Mouse (Mus musculus) kidney, postnatal 0 days (tissue): ENCODE results near the gene Ccdc30. TPM values are rescaled to one million over a fixed set of nuclear protein-coding genes. Genes with fewer than 3 reads are reported as not detected.
A peak's percentile ranks its signal among the peaks of the same experiment; 100 is the strongest.
"Not testable (repeated sequence)": the region's sequence is repeated elsewhere in the genome, so short reads cannot be mapped to it uniquely, and the experiment has no call there.

ENCODE experiments used
- ATAC-seq: fragments of 200-750 bp; cut with Nextera tagmentation; replicated peaks from 2 replicates; pipeline ENCODE4 v1.8.0; 2017; ENCODE audit warnings: low read depth, moderate number of reproducible peaks, moderate TSS enrichment, moderate library complexity; ENCODE audit not compliant: low FRiP score
- DNase-seq: peaks from one replicate; pipeline ENCODE4 v3.0.0-alpha.2; 2016; ENCODE audit warnings: low spot score
- H3K27ac ChIP-seq: fragments of 300-500 bp; sonication (generic); 2 replicates; pipeline ENCODE4 v1.5.1; 2014; ENCODE audit warnings: mild to moderate bottlenecking
- H3K27me3 ChIP-seq: fragments of 300-500 bp; sonication (generic); 2 replicates; pipeline ENCODE4 v1.6.1; 2014; ENCODE audit warnings: low read length, mixed read lengths; ENCODE audit not compliant: insufficient read depth
- H3K36me3 ChIP-seq: fragments of 300-500 bp; sonication (generic); 2 replicates; pipeline ENCODE4 v1.6.1; 2014; ENCODE audit warnings: low read length, mixed read lengths; ENCODE audit not compliant: insufficient read depth
- H3K4me1 ChIP-seq: fragments of 300-500 bp; sonication (generic); replicated peaks from 2 replicates; pipeline ENCODE4 v1.6.1; 2014; ENCODE audit warnings: antibody characterized with exemption, low read length, mixed read lengths; ENCODE audit not compliant: insufficient read depth
- H3K4me2 ChIP-seq: fragments of 300-500 bp; sonication (generic); 2 replicates; pipeline ENCODE4 v1.6.1; 2014; ENCODE audit warnings: mild to moderate bottlenecking, low read length, moderate library complexity, mixed read lengths
- H3K4me3 ChIP-seq: fragments of 300-500 bp; sonication (generic); replicated peaks from 2 replicates; pipeline ENCODE4 v1.5.1; 2014; ENCODE audit warnings: low read depth, low read length
- H3K9ac ChIP-seq: fragments of 300-500 bp; sonication (generic); 2 replicates; pipeline ENCODE4 v1.6.1; 2014; ENCODE audit warnings: low read depth, low read length
- H3K9me3 ChIP-seq: fragments of 300-500 bp; sonication (generic); replicated peaks from 2 replicates; pipeline ENCODE4 v1.6.1; 2016; ENCODE audit warnings: low read length, inconsistent platforms, mixed read lengths
- CTCF ChIP-seq: IDR thresholded peaks from 2 replicates; pipeline ENCODE4 v1.5.1; 2016; ENCODE audit warnings: antibody characterized with exemption, low read depth, mild to moderate bottlenecking, moderate library complexity
- WGBS: fragments of 180-500 bp; shearing (Covaris S2); extraction: QIAGEN DNeasy Blood & Tissue Kit; methylation state at CpG from one replicate; pipeline ENCODE4 v1.1.7; 2014; 5-methylcytosine and 5-hydroxymethylcytosine counted together
- polyA plus RNA-seq: library from polyadenylated mRNA; unstranded; fragments of >200 nt; fragmentation: Nextera tagmentation; extraction: Ambion mirVana; gene quantifications from 2 replicates; pipeline ENCODE4 v1.2.1, GENCODE M21; 2015

The Ccdc30 gene
- polyA plus RNA-seq, 1 experiment from 2014 or later: 6.6 TPM

GRCm38 (mm10) chr4:119293574-119294258, 121.6 kb downstream of the Ccdc30 start:
- H3K27me3 ChIP-seq: no peaks in the 10 kb centered on the region
- 0 out of 2 replicates have a peak, but pooled peaks cover 4% of the 10 kb centered on the region for H3K4me1 ChIP-seq
- H3K4me2 ChIP-seq: peak overlapping the region; percentile 92

GRCm38 (mm10) chr4:119292771-119293573, 122.3 kb downstream of the Ccdc30 start:
- under 1% methylated on average over 24 of the region's 24 CpGs for WGBS
- ATAC-seq (no peak), DNase-seq (peak; percentile 73)
- 0 out of 2 replicates have a peak, but pooled peaks cover 4% of the 10 kb centered on the region for H3K4me1 ChIP-seq
- no peaks in the 10 kb centered on the region for H3K27me3 ChIP-seq
- peak overlapping the region; percentile 92 for H3K4me2 ChIP-seq
- peak overlapping the region; percentile 86 for H3K27ac ChIP-seq
- no peaks in the 10 kb centered on the region for H3K9me3 ChIP-seq
- peak overlapping the region; percentile 94 for H3K9ac ChIP-seq
- peaks cover 3% of the 10 kb centered on the region; the same call in 1 of the 2 replicates for H3K36me3 ChIP-seq
- peak overlapping the region; percentile 99 for H3K4me3 ChIP-seq
- TF ChIP-seq CTCF: no peak

More at GRCm38 (mm10) chr4:119293574-119294258, 121.6 kb downstream of the Ccdc30 start:
- DNase-seq: peak; percentile 18
- H3K36me3 ChIP-seq: 0 out of 2 replicates have a peak, but pooled peaks cover 3% of the 10 kb centered on the region
- ATAC-seq: peak; percentile 22
- under 1% methylated on average over 63 of the region's 80 CpGs for WGBS
- no peaks in the 10 kb centered on the region for H3K9me3 ChIP-seq
- H3K9ac ChIP-seq: peak overlapping the region; percentile 94
- H3K4me3 ChIP-seq: peak overlapping the region; percentile 99
- no peak for TF ChIP-seq CTCF
- peak overlapping the region; percentile 86 for H3K27ac ChIP-seq

- Histone ChIP-seq H3K4me3 (peak overlapping the region; percentile 99), H3K4me2 (peak overlapping the region; percentile 92), H3K27me3 (no peaks in the 10 kb centered on the region), H3K36me3 (peaks cover 6% of the 10 kb centered on the region), H3K27ac (no peak overlapping the region), H3K9ac (peak overlapping the region; percentile 94; the same call in 1 of the 2 replicates), H3K4me1 (0 out of 2 replicates have a peak, but pooled peaks cover 4% of the 10 kb centered on the region), H3K9me3 (no peaks in the 10 kb centered on the region)
- DNase-seq (no peak), ATAC-seq (no peak)
- 43% methylated on average over 1 of the region's 1 CpGs for WGBS
- TF ChIP-seq CTCF: no peak
These were observed 123.4 kb downstream of the Ccdc30 start for GRCm38 (mm10) chr4:119291921-119292320.

GRCm38 (mm10) chr4:119285336-119285735, 130.0 kb downstream of the Ccdc30 start:
- no peak for TF ChIP-seq CTCF
- no peaks in the 10 kb centered on the region for H3K9me3 ChIP-seq
- WGBS: 47% methylated on average over 2 of the region's 2 CpGs
- peak overlapping the region; percentile 19 for H3K27ac ChIP-seq
- H3K4me3 ChIP-seq: no peak overlapping the region
- peaks cover 46% of the 10 kb centered on the region for H3K36me3 ChIP-seq
- no peak overlapping the region for H3K4me2 ChIP-seq
- ATAC-seq (no peak), DNase-seq (no peak)
- no peaks in the 10 kb centered on the region for H3K27me3 ChIP-seq
- H3K9ac ChIP-seq: no peak overlapping the region
- no peaks in the 10 kb centered on the region for H3K4me1 ChIP-seq

GRCm38 (mm10) chr4:119284861-119285260, 130.5 kb downstream of the Ccdc30 start:
- TF ChIP-seq CTCF: no peak
- no peak for ATAC-seq
- peaks cover 51% of the 10 kb centered on the region for H3K36me3 ChIP-seq
- 0 out of 2 replicates have a peak overlapping the region, but pooled peaks have one; percentile 19 for H3K27ac ChIP-seq
- no peaks in the 10 kb centered on the region for H3K9me3 ChIP-seq
- no peak for DNase-seq
- no peak overlapping the region for H3K4me3 ChIP-seq
- H3K4me1 ChIP-seq: no peaks in the 10 kb centered on the region
- H3K9ac ChIP-seq: no peak overlapping the region
- H3K27me3 ChIP-seq: no peaks in the 10 kb centered on the region
- 83% methylated on average over 1 of the region's 1 CpGs for WGBS
- no peak overlapping the region for H3K4me2 ChIP-seq

- 91% methylated on average over 15 of the region's 15 CpGs for WGBS
- H3K9ac ChIP-seq: not testable (repeated sequence)
These were observed 136.5 kb downstream of the Ccdc30 start for GRCm38 (mm10) chr4:119278784-119279183.

More at GRCm38 (mm10) chr4:119278784-119279183, 136.5 kb downstream of the Ccdc30 start:
- H3K4me2 ChIP-seq, DNase-seq, H3K27ac ChIP-seq, ATAC-seq, H3K9me3 ChIP-seq, H3K4me3 ChIP-seq, H3K27me3 ChIP-seq, H3K4me1 ChIP-seq: not testable (repeated sequence)
- H3K36me3 ChIP-seq: peaks cover 74% of the 10 kb centered on the region
